Mouse (Mus musculus): ENCODE measurements around the gene Gpx4. TPM values are rescaled to one million over a fixed set of nuclear protein-coding genes. Genes with fewer than 3 reads are reported as not detected.

The Gpx4 gene
- polyA plus RNA-seq, 1 experiment, result not detected

DNA sequence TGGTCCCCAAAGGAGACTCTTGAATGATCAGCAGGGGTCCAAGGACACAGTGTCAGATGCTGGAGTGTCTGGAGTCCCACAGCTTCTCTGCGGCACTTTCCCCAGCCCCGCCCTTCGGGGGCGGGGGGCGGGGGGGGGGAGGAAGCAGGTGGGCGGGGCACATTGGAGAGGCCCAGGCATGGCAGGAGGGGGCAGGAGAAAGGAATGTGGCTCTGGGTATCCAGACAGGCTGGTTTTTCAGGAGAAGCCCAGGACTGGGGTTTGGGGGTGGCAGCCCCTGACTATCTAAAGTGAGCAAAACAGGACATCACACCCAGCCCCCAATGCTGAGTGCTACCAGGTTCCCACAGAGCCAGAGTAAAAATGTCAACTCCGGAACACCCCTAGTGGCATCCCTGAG is 50.3 kb downstream of the Gpx4 start:
- TF ChIP-seq POLR2A (IDR thresholded peaks at IDR 0.05; ENCODE audit: insufficient read depth, low read depth, low read length) (no peak), CTCF (IDR thresholded peaks at IDR 0.05; ENCODE audit: insufficient read depth, low read depth, low read length) (no peak)
- Histone ChIP-seq H3K4me1 (ENCODE audit: control insufficient read depth, insufficient read depth, low read length) (peaks cover 32% of the 10 kb centered on the region), H3K27ac (ENCODE audit: insufficient read depth, low read depth, low read length) (no peak overlapping the region), H3K4me3 (ENCODE audit: insufficient read depth, low read depth, low read length) (no peak overlapping the region)
- 24% methylated on average over 4 of the region's 7 CpGs for WGBS

DNA sequence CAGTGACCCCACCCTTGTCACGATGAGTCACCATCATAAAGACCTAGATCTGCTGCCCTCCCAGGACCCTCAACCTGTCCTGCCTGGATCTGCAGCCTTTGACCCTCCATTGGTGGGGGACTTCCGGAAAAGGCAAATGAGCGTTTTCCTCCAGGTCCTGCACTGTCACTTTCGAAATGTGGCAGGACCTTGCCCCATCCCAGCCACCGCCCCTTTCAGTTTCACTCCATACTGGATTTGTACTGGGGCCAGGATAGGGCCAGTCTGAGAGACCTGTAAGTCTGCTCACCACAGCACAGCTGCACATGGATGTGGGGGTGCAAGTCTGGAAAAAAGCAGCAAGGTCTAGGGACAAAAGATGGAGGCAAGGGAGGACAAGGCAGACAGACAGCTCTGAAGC is 51.7 kb downstream of the Gpx4 start:
- WGBS, result 93% methylated on average over 5 of the region's 5 CpGs
- Histone ChIP-seq H3K4me1 (ENCODE audit: control insufficient read depth, insufficient read depth, low read length) (peaks cover 30% of the 10 kb centered on the region), H3K4me3 (ENCODE audit: insufficient read depth, low read depth, low read length) (no peak overlapping the region), H3K27ac (ENCODE audit: insufficient read depth, low read depth, low read length) (no peak overlapping the region)
- TF ChIP-seq POLR2A (IDR thresholded peaks at IDR 0.05; ENCODE audit: insufficient read depth, low read depth, low read length) (no peak), CTCF (IDR thresholded peaks at IDR 0.05; ENCODE audit: insufficient read depth, low read depth, low read length) (no peak)

GRCm38 (mm10) chr10:80100982-80101381 is 54.0 kb downstream of the Gpx4 start:
- Histone ChIP-seq H3K27ac (ENCODE audit: insufficient read depth, low read depth, low read length) (no peak overlapping the region), H3K4me3 (ENCODE audit: insufficient read depth, low read depth, low read length) (no peak overlapping the region), H3K4me1 (ENCODE audit: control insufficient read depth, insufficient read depth, low read length) (peaks cover 23% of the 10 kb centered on the region)
- WGBS, result 65% methylated on average over 11 of the region's 11 CpGs
- TF ChIP-seq CTCF (IDR thresholded peaks at IDR 0.05; ENCODE audit: insufficient read depth, low read depth, low read length), result no peak
- TF ChIP-seq POLR2A (IDR thresholded peaks at IDR 0.05; ENCODE audit: insufficient read depth, low read depth, low read length), result no peak

- TF ChIP-seq CTCF (IDR thresholded peaks at IDR 0.05; ENCODE audit: insufficient read depth, low read depth, low read length) (no peak), POLR2A (IDR thresholded peaks at IDR 0.05; ENCODE audit: insufficient read depth, low read depth, low read length) (peak; percentile 83)
- Histone ChIP-seq H3K4me1 (ENCODE audit: control insufficient read depth, insufficient read depth, low read length) (peaks cover 22% of the 10 kb centered on the region), H3K4me3 (ENCODE audit: insufficient read depth, low read depth, low read length) (peak overlapping the region; percentile 73), H3K27ac (ENCODE audit: insufficient read depth, low read depth, low read length) (peak overlapping the region; percentile 47; the same call in 1 of the 2 replicates)
- WGBS, result under 1% methylated on average over 58 of the region's 59 CpGs
These were observed 55.4 kb downstream of the Gpx4 start for GRCm38 (mm10) chr10:80102216-80102915.

DNA sequence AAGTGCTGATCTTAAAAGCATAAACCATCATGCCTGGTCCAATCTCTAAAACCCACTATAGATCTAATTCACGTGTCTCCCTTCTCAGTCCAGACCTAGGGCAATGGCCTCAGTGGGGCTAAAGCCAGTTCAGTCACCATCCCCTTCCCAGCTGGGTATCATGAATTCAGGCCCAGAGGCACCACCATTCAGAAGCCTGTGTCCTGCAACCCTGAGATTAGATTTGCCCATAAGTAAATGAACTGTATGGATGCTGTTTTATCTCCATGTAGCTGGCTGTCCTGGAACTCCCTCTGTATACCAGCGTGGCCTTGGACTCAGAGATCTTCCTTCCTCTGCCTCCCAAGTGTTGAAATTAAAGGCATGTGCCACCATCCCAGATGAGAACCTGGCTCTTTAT is 56.1 kb downstream of the Gpx4 start:
- WGBS, result 86% methylated on average over 2 of the region's 2 CpGs
- Histone ChIP-seq H3K4me3 (ENCODE audit: insufficient read depth, low read depth, low read length) (no peak overlapping the region), H3K27ac (ENCODE audit: insufficient read depth, low read depth, low read length) (peak overlapping the region; percentile 47; the same call in 1 of the 2 replicates), H3K4me1 (ENCODE audit: control insufficient read depth, insufficient read depth, low read length) (peaks cover 19% of the 10 kb centered on the region)
- no peak for TF ChIP-seq CTCF (IDR thresholded peaks at IDR 0.05; ENCODE audit: insufficient read depth, low read depth, low read length)
- TF ChIP-seq POLR2A (IDR thresholded peaks at IDR 0.05; ENCODE audit: insufficient read depth, low read depth, low read length), result no peak

DNA sequence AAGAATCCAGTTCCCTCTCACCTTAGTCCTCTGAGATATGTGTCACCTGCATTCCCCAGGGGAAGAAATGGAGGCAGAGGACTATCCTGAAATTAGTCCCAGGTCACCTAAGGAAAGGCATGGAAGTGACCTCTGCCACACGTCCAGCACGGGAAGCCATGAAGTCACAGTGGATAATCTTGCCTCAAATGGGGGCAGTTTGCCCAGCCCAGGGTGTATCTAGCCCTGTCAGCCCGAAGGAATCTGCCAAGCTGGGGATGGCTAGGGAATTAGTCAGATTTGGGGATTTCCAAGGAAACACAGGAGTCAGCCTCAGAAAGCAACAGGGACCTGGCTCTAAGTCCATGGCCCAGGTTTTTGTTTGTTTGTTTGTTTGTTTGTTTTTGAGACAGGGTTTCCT is 57.2 kb downstream of the Gpx4 start:
- no peak overlapping the region for H3K27ac ChIP-seq (ENCODE audit: insufficient read depth, low read depth, low read length)
- peaks cover 19% of the 10 kb centered on the region for H3K4me1 ChIP-seq (ENCODE audit: control insufficient read depth, insufficient read depth, low read length)
- TF ChIP-seq POLR2A (IDR thresholded peaks at IDR 0.05; ENCODE audit: insufficient read depth, low read depth, low read length) (no peak), CTCF (IDR thresholded peaks at IDR 0.05; ENCODE audit: insufficient read depth, low read depth, low read length) (no peak)
- H3K4me3 ChIP-seq (ENCODE audit: insufficient read depth, low read depth, low read length), result no peak overlapping the region
- WGBS, result 75% methylated on average over 3 of the region's 3 CpGs

GRCm38 (mm10) chr10:80105460-80105859 is 58.5 kb downstream of the Gpx4 start, which contains the start of gene Sbno2:
Gene Sbno2, minus strand, starts transcription at chr10:80105571.
- TF ChIP-seq CTCF (IDR thresholded peaks at IDR 0.05; ENCODE audit: insufficient read depth, low read depth, low read length), result no peak
- TF ChIP-seq POLR2A (IDR thresholded peaks at IDR 0.05; ENCODE audit: insufficient read depth, low read depth, low read length), result no peak
- WGBS, result 75% methylated on average over 5 of the region's 5 CpGs

GRCm38 (mm10) chr10:80105926-80106325 is 59.0 kb downstream of the Gpx4 start:
- Histone ChIP-seq H3K4me1 (ENCODE audit: control insufficient read depth, insufficient read depth, low read length) (peaks cover 11% of the 10 kb centered on the region), H3K27ac (ENCODE audit: insufficient read depth, low read depth, low read length) (no peak overlapping the region), H3K4me3 (ENCODE audit: insufficient read depth, low read depth, low read length) (no peak overlapping the region)
- WGBS, result 77% methylated on average over 5 of the region's 5 CpGs
- TF ChIP-seq CTCF (IDR thresholded peaks at IDR 0.05; ENCODE audit: insufficient read depth, low read depth, low read length) (no peak), POLR2A (IDR thresholded peaks at IDR 0.05; ENCODE audit: insufficient read depth, low read depth, low read length) (no peak)

More at GRCm38 (mm10) chr10:80105460-80105859, 58.5 kb downstream of the Gpx4 start, which contains the start of gene Sbno2:
- H3K4me1 ChIP-seq (ENCODE audit: control insufficient read depth, insufficient read depth, low read length), result peaks cover 15% of the 10 kb centered on the region
- H3K4me3 ChIP-seq (ENCODE audit: insufficient read depth, low read depth, low read length), result no peak within 1 kb of the TSS
- H3K27ac ChIP-seq (ENCODE audit: insufficient read depth, low read depth, low read length), result no peak within 1 kb of the TSS

Other genes starting within 250 kb of the Gpx4 start
- gene Misp, start 226.2 kb upstream of the Gpx4 start, polyA plus RNA-seq (2012; ENCODE audit: insufficient read depth, insufficient read length, low replicate concordance, missing spikeins), result not detected in 2 replicates
- 555 TPM in 1 of 2 replicates, not detected in the other for gene Ptbp1, start 192.7 kb upstream of the Gpx4 start, polyA plus RNA-seq (2012; ENCODE audit: insufficient read depth, insufficient read length, low replicate concordance, missing spikeins)
- not detected in 2 replicates for gene Prtn3, start 172.7 kb upstream of the Gpx4 start, polyA plus RNA-seq (2012; ENCODE audit: insufficient read depth, insufficient read length, low replicate concordance, missing spikeins)
- not detected in 2 replicates for gene Plppr3, start 172.5 kb upstream of the Gpx4 start, polyA plus RNA-seq (2012; ENCODE audit: insufficient read depth, insufficient read length, low replicate concordance, missing spikeins)
- not detected in 2 replicates for gene Elane, start 160.9 kb upstream of the Gpx4 start, polyA plus RNA-seq (2012; ENCODE audit: insufficient read depth, insufficient read length, low replicate concordance, missing spikeins)
- gene Cfd, start 156.3 kb upstream of the Gpx4 start, polyA plus RNA-seq (2012; ENCODE audit: insufficient read depth, insufficient read length, low replicate concordance, missing spikeins), result not detected in 2 replicates
- not detected in 2 replicates for gene Med16, start 138.2 kb upstream of the Gpx4 start, polyA plus RNA-seq (2012; ENCODE audit: insufficient read depth, insufficient read length, low replicate concordance, missing spikeins)
- not detected in 2 replicates for gene Gm26602, start 136.3 kb upstream of the Gpx4 start, polyA plus RNA-seq (2012; ENCODE audit: insufficient read depth, insufficient read length, low replicate concordance, missing spikeins)
- not detected in 2 replicates for gene Kiss1r, start 130.2 kb upstream of the Gpx4 start, polyA plus RNA-seq (2012; ENCODE audit: insufficient read depth, insufficient read length, low replicate concordance, missing spikeins)
- gene R3hdm4, start 126.0 kb upstream of the Gpx4 start, polyA plus RNA-seq (2012; ENCODE audit: insufficient read depth, insufficient read length, low replicate concordance, missing spikeins), result not detected in 2 replicates
- not detected in 2 replicates for gene Arid3a, start 120.1 kb upstream of the Gpx4 start, polyA plus RNA-seq (2012; ENCODE audit: insufficient read depth, insufficient read length, low replicate concordance, missing spikeins)
- gene Wdr18, start 87.0 kb upstream of the Gpx4 start, polyA plus RNA-seq (2012; ENCODE audit: insufficient read depth, insufficient read length, low replicate concordance, missing spikeins), result not detected in 2 replicates
- gene Grin3b, start 76.5 kb upstream of the Gpx4 start, polyA plus RNA-seq (2012; ENCODE audit: insufficient read depth, insufficient read length, low replicate concordance, missing spikeins), result not detected in 2 replicates
- gene Tmem259, start 62.8 kb upstream of the Gpx4 start, polyA plus RNA-seq (2012; ENCODE audit: insufficient read depth, insufficient read length, low replicate concordance, missing spikeins), result not detected in 2 replicates
- 124 and 250 TPM in 2 replicates for gene Cnn2, start 58.6 kb upstream of the Gpx4 start, polyA plus RNA-seq (2012; ENCODE audit: insufficient read depth, insufficient read length, low replicate concordance, missing spikeins)
- gene Abca7, start 50.7 kb upstream of the Gpx4 start, polyA plus RNA-seq (2012; ENCODE audit: insufficient read depth, insufficient read length, low replicate concordance, missing spikeins), result not detected in 2 replicates
- gene Arhgap45, start 30.5 kb upstream of the Gpx4 start, polyA plus RNA-seq (2012; ENCODE audit: insufficient read depth, insufficient read length, low replicate concordance, missing spikeins), result 193 and 203 TPM in 2 replicates
- gene Polr2e, start 7.4 kb upstream of the Gpx4 start, polyA plus RNA-seq (2012; ENCODE audit: insufficient read depth, insufficient read length, low replicate concordance, missing spikeins), result not detected in 2 replicates
- gene Sbno2, start 58.4 kb downstream of the Gpx4 start, polyA plus RNA-seq (2012; ENCODE audit: insufficient read depth, insufficient read length, low replicate concordance, missing spikeins), result not detected in 2 replicates
- gene Stk11, start 68.6 kb downstream of the Gpx4 start, polyA plus RNA-seq (2012; ENCODE audit: insufficient read depth, insufficient read length, low replicate concordance, missing spikeins), result not detected in 2 replicates
- gene Atp5d, start 91.5 kb downstream of the Gpx4 start, polyA plus RNA-seq (2012; ENCODE audit: insufficient read depth, insufficient read length, low replicate concordance, missing spikeins), result not detected in 2 replicates
- not detected in 2 replicates for gene Cbarp, start 93.7 kb downstream of the Gpx4 start, polyA plus RNA-seq (2012; ENCODE audit: insufficient read depth, insufficient read length, low replicate concordance, missing spikeins)
- 128 TPM in 1 of 2 replicates, not detected in the other for gene Midn, start 101.1 kb downstream of the Gpx4 start, polyA plus RNA-seq (2012; ENCODE audit: insufficient read depth, insufficient read length, low replicate concordance, missing spikeins)
- gene Cirbp, start 118.8 kb downstream of the Gpx4 start, polyA plus RNA-seq (2012; ENCODE audit: insufficient read depth, insufficient read length, low replicate concordance, missing spikeins), result not detected in 2 replicates
- not detected in 2 replicates for gene 1600002K03Rik, start 125.8 kb downstream of the Gpx4 start, polyA plus RNA-seq (2012; ENCODE audit: insufficient read depth, insufficient read length, low replicate concordance, missing spikeins)
- not detected in 2 replicates for gene Efna2, start 132.3 kb downstream of the Gpx4 start, polyA plus RNA-seq (2012; ENCODE audit: insufficient read depth, insufficient read length, low replicate concordance, missing spikeins)
- not detected in 2 replicates for gene Mum1, start 179.3 kb downstream of the Gpx4 start, polyA plus RNA-seq (2012; ENCODE audit: insufficient read depth, insufficient read length, low replicate concordance, missing spikeins)
- not detected in 2 replicates for gene Ndufs7, start 202.0 kb downstream of the Gpx4 start, polyA plus RNA-seq (2012; ENCODE audit: insufficient read depth, insufficient read length, low replicate concordance, missing spikeins)
- gene Gamt, start 213.8 kb downstream of the Gpx4 start, polyA plus RNA-seq (2012; ENCODE audit: insufficient read depth, insufficient read length, low replicate concordance, missing spikeins), result not detected in 2 replicates
- not detected in 2 replicates for gene Dazap1, start 214.3 kb downstream of the Gpx4 start, polyA plus RNA-seq (2012; ENCODE audit: insufficient read depth, insufficient read length, low replicate concordance, missing spikeins)
- 978 TPM in 1 of 2 replicates, not detected in the other for gene Rps15, start 245.3 kb downstream of the Gpx4 start, polyA plus RNA-seq (2012; ENCODE audit: insufficient read depth, insufficient read length, low replicate concordance, missing spikeins)
- gene Apc2, start 248.8 kb downstream of the Gpx4 start, polyA plus RNA-seq (2012; ENCODE audit: insufficient read depth, insufficient read length, low replicate concordance, missing spikeins), result not detected in 2 replicates

Measured in olfactory bulb, adult 2 months (tissue).